Mouse (Mus musculus) C2C12 (cell line): ENCODE results near the gene Foxp1.

ENCODE experiments used
- CTCF ChIP-seq: IDR thresholded peaks from one replicate; pipeline ENCODE4 v1.5.1; 2011; ENCODE audit not compliant: control insufficient read depth, insufficient read depth, insufficient read length
- USF1 ChIP-seq: IDR thresholded peaks from one replicate; pipeline ENCODE4 v1.6.1; 2011; ENCODE audit warnings: low read depth, mild to moderate bottlenecking, control low read depth, moderate library complexity

- TF ChIP-seq CTCF (no peak), USF1 (no peak)
Measured at GRCm38 (mm10) chr6:99485884-99486640, 36.5 kb downstream of the Foxp1 start.
